Mouse (Mus musculus) limb, embryonic 14.5 days (tissue): ENCODE results near the gene Igflr1. TPM values are rescaled to one million over a fixed set of nuclear protein-coding genes. Genes with fewer than 3 reads are reported as not detected.

Experiments used
- ATAC-seq: fragments of 200-750 bp; cut with Nextera tagmentation; 2 replicates; pipeline ENCODE4 v1.8.0; 2017; ENCODE audit warnings: low read depth, moderate number of reproducible peaks, moderate TSS enrichment; ENCODE audit not compliant: low FRiP score
- DNase-seq: peaks from one replicate; pipeline ENCODE4 v3.0.0-alpha.2; 2015; ENCODE audit warnings: low spot score
- H3K27ac ChIP-seq: fragments of 300-500 bp; sonication (generic); replicated peaks from 2 replicates; pipeline ENCODE4 v1.5.1; 2014; ENCODE audit warnings: low read depth, mild to moderate bottlenecking, low read length, moderate library complexity, mixed read lengths
- H3K27me3 ChIP-seq: fragments of 300-500 bp; sonication (generic); 2 replicates; pipeline ENCODE4 v1.6.1; 2014; ENCODE audit warnings: low read length, mixed read lengths; ENCODE audit not compliant: control insufficient read depth, insufficient read depth
- H3K36me3 ChIP-seq: fragments of 300-500 bp; sonication (generic); 2 replicates; pipeline ENCODE4 v1.6.1; 2014; ENCODE audit warnings: mild to moderate bottlenecking, low read length, moderate library complexity, mixed read lengths; ENCODE audit not compliant: control insufficient read depth, insufficient read depth
- H3K4me1 ChIP-seq: fragments of 300-500 bp; sonication (generic); 2 replicates; pipeline ENCODE4 v1.6.1; 2014; ENCODE audit warnings: antibody characterized with exemption, low read length, mixed read lengths; ENCODE audit not compliant: control insufficient read depth, insufficient read depth
- H3K4me2 ChIP-seq: fragments of 300-500 bp; sonication (generic); replicated peaks from 2 replicates; pipeline ENCODE4 v1.6.1; 2014; ENCODE audit warnings: low read depth, mild to moderate bottlenecking, low read length, moderate library complexity; ENCODE audit not compliant: severe bottlenecking
- H3K4me3 ChIP-seq: fragments of 300-500 bp; sonication (generic); replicated peaks from 2 replicates; pipeline ENCODE4 v1.5.1; 2014; ENCODE audit warnings: low read length
- H3K9ac ChIP-seq: fragments of 300-500 bp; sonication (generic); 2 replicates; pipeline ENCODE4 v1.6.1; 2014; ENCODE audit warnings: mild to moderate bottlenecking, low read depth, low read length, moderate library complexity; ENCODE audit not compliant: severe bottlenecking
- H3K9me3 ChIP-seq: fragments of 300-500 bp; sonication (generic); 2 replicates; pipeline ENCODE4 v1.6.1; 2016; ENCODE audit warnings: low read length; ENCODE audit not compliant: control insufficient read depth
- POLR2A ChIP-seq: fragments of 200-500 bp; IDR thresholded peaks from 2 replicates; pipeline ENCODE4 v1.8.0; 2012; ENCODE audit warnings: inconsistent platforms, mild to moderate bottlenecking, moderate library complexity, borderline replicate concordance; ENCODE audit not compliant: insufficient read depth, insufficient read length; ENCODE audit errors: extremely low read depth
- WGBS: fragments of 180-500 bp; shearing (Covaris S2); extraction: QIAGEN DNeasy Blood & Tissue Kit; methylation state at CpG from one replicate; pipeline ENCODE4 v1.1.7; 2014; 5-methylcytosine and 5-hydroxymethylcytosine counted together
- polyA plus RNA-seq, 2 experiments: library from polyadenylated mRNA; depleted of rRNA in 1 of 2; stranded (reverse) in 1 of 2; unstranded in 1 of 2; fragments of >200 nt; fragmentation: Nextera tagmentation in 1 of 2; extraction: Ambion mirVana in 1 of 2; gene quantifications; 2 replicates each; pipeline versions ENCODE4 v1.2.1 to v1.2.3; 2012 to 2014

Gene Igflr1
- polyA plus RNA-seq, 2 experiments: 1.7 to 5.2 TPM

DNA sequence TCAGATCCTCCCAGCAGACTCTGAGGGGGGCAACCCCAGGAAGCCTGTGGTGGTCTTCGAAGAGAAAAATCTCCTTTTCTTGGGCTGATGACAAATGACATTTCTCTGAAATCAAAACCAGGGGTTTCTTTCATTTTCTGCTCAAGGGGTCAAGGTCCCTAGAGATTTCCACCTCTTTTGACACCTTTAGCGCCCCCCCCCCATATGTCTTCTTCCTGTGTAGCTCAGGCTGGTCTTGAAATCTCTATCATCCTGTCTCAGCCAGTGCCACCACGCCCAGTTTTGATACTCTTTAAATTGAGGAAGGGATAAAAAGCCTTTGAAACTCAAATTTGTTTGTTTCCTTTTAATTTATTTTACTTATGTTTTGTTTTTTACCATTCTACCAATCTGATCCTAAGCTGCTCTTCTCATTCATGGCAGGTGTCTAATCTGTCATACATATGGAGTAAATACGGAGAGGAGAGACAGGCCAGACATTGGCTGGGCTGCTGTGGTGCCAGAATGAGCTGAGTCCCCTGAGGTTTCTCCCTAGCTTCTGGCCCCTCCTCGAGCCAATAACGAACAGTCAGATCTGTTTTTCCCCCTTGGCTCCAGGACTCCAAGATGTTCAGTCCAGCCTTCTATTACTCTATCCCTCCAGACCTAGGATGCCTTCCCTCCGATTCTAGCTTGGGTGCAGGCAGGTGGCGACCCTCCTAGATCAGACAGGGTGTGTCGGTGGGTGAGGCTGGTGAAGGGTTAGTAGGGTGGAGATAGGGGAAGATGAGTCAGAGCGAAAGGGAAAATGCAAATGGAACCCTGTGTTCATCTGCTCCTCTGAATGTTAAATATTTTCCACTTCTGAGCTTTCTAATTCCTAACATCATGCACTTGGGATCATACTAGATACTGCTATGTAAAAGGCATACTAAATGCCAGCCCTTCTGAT lies 28.6 kb downstream of the Igflr1 start:
- 76% methylated on average over 10 of the region's 10 CpGs for WGBS
- H3K27ac ChIP-seq: no peak overlapping the region

DNA sequence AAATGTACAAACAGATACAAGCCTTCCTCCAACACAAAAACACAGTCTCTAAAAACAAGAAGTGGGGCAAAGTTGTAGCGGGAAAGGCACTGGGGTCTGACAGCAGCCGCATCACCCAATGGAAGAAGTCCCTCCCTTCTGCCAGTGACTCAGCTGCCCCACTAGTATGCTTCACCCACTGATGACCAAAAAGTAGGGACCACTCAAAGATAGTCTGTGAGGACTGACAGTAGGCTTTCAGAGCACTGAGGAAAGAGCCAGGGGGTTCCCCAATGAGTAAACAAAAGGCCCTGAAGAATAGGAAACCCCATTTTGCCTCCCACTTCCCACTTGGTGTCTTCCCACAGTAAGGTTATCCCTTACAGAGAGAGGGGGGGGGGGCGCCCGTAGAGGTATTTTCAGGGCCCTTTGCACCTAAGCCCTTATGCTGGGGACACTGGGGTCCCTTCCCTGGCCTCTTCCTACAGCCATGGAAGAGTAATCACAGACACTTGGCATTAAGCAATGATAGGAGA lies 29.3 kb downstream of the Igflr1 start:
- whole genome bisulfite sequencing: 66% methylated on average over 4 of the region's 4 CpGs
- H3K27me3 ChIP-seq: no peaks in the 10 kb centered on the region
- TF ChIP-seq POLR2A: no peak
- H3K4me3 ChIP-seq: no peak overlapping the region
- H3K27ac ChIP-seq: no peak overlapping the region
- ATAC-seq: no peak
- H3K4me2 ChIP-seq: no peak overlapping the region
- H3K36me3 ChIP-seq: no peaks in the 10 kb centered on the region
- DNase-seq: no peak
- H3K9me3 ChIP-seq: no peaks in the 10 kb centered on the region
- H3K4me1 ChIP-seq: peaks cover 3% of the 10 kb centered on the region; the same call in 1 of the 2 replicates
- no peak overlapping the region for H3K9ac ChIP-seq

More for the DNA sequence above, 28.6 kb downstream of the Igflr1 start:
- TF ChIP-seq POLR2A: no peak
- H3K9ac ChIP-seq: no peak overlapping the region
- H3K4me2 ChIP-seq: no peak overlapping the region
- H3K4me1 ChIP-seq: peaks cover 3% of the 10 kb centered on the region; the same call in 1 of the 2 replicates
- DNase-seq (no peak), ATAC-seq (no peak)
- H3K4me3 ChIP-seq: no peak overlapping the region
- H3K9me3 ChIP-seq: no peaks in the 10 kb centered on the region
- H3K36me3 ChIP-seq: no peaks in the 10 kb centered on the region
- H3K27me3 ChIP-seq: no peaks in the 10 kb centered on the region

DNA sequence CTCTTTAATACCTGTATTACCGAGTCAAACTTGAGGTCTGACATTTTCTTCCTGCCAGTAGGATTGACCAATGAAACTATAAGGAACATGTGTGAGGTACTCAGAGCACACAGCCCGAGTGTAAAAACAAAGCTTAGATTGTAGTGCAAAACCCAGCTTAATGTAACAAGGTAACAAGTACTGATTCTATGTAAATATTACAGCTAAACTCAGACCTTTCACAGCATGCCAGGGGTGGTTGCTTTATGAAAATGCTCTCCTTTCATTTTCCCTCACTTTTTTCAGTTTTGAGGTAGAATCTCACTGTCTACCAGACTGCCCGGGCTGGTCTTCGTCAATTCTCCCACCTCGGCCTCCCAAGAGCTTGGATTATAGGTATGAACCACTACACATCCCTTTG lies 30.9 kb downstream of the Igflr1 start:
- Histone ChIP-seq H3K27me3 (no peaks in the 10 kb centered on the region), H3K9ac (no peak overlapping the region), H3K4me2 (no peak overlapping the region), H3K4me3 (no peak overlapping the region), H3K36me3 (no peaks in the 10 kb centered on the region), H3K27ac (no peak overlapping the region), H3K9me3 (no peaks in the 10 kb centered on the region), H3K4me1 (no peaks in the 10 kb centered on the region)
- 66% methylated on average over 5 of the region's 5 CpGs for WGBS
- no peak for ATAC-seq
- DNase-seq: no peak
- TF ChIP-seq POLR2A: no peak

DNA sequence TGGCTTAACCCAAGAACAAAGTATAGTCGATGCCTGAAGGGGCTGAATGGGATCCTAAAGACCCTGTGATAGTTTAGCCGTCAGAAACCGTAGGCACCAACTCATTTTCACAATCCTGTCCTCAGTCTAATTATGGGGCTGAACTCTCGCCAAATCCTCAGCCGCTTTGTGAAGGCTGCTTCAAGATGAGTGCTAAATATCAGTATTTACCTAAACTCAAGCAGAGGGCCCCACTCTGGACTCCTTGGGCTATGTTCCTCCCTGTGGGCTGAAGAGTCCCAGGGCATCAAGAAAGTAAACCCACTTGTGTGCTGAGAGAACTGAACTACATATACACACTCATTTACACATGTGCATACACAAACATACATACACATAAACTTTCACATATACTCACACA lies 31.6 kb downstream of the Igflr1 start:
- WGBS: 68% methylated on average over 5 of the region's 5 CpGs
- Histone ChIP-seq H3K36me3 (no peaks in the 10 kb centered on the region), H3K4me1 (no peaks in the 10 kb centered on the region), H3K9me3 (no peaks in the 10 kb centered on the region), H3K4me2 (no peak overlapping the region), H3K27me3 (no peaks in the 10 kb centered on the region), H3K27ac (no peak overlapping the region), H3K9ac (no peak overlapping the region), H3K4me3 (no peak overlapping the region)
- DNase-seq: no peak
- TF ChIP-seq POLR2A: no peak
- no peak for ATAC-seq

DNA sequence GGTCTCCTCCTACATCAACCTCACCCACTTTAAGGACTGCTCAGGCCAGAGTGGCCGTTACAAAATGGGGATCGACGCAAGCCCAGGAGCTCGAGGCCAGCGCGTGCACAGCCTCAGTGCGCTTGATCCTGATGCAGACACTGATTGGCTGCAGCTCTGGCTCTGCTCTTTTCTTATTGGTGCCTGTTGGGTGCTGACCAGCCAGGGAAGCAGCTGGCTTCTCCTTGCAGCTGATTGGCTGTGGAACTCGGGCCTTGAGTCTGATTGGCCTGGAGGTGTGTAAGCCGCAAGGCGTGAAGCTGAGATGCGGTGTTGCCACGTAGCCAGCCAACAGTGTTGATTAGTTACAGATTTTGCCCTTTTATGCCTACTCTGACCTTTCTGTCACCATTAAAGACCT lies 33.6 kb downstream of the Igflr1 start, which contains the start of gene Zbtb32:
Gene Zbtb32, minus strand, starts transcription at position 124 of the 400 bp plus-strand sequence.
- no peak within 1 kb of the TSS for H3K9ac ChIP-seq
- TF ChIP-seq POLR2A: no peak

More for the DNA sequence above, 33.6 kb downstream of the Igflr1 start, which contains the start of gene Zbtb32:
- H3K4me1 ChIP-seq: no peaks in the 10 kb centered on the region
- 88% methylated on average over 12 of the region's 12 CpGs for WGBS
- no peaks in the 10 kb centered on the region for H3K9me3 ChIP-seq
- no peaks in the 10 kb centered on the region for H3K36me3 ChIP-seq
- no peaks in the 10 kb centered on the region for H3K27me3 ChIP-seq
- DNase-seq: no peak
- H3K27ac ChIP-seq: no peak within 1 kb of the TSS
- ATAC-seq: no peak
- no peak within 1 kb of the TSS for H3K4me2 ChIP-seq
- no peak within 1 kb of the TSS for H3K4me3 ChIP-seq
